Mouse (Mus musculus) brain, embryonic 14.5 days (tissue): ENCODE data around the gene Pir.

Source experiments
- CTCF ChIP-seq: fragments of 200-500 bp; IDR thresholded peaks from 2 replicates; pipeline ENCODE4 v1.5.1; 2012; ENCODE audit warnings: inconsistent platforms, mild to moderate bottlenecking, moderate library complexity, borderline replicate concordance; ENCODE audit not compliant: insufficient read depth, insufficient read length; ENCODE audit errors: extremely low read depth
- POLR2A ChIP-seq: fragments of 200-500 bp; IDR thresholded peaks from 2 replicates; pipeline ENCODE4 v1.6.1; 2012; ENCODE audit warnings: mild to moderate bottlenecking, inconsistent platforms, borderline replicate concordance; ENCODE audit not compliant: poor library complexity, insufficient read depth, insufficient read length, severe bottlenecking; ENCODE audit errors: extremely low read depth

GRCm38 (mm10) chrX:164256527-164256926 lies 12.6 kb upstream of the Pir start:
- TF ChIP-seq CTCF (no peak), POLR2A (no peak)
